Mouse (Mus musculus) liver, embryonic 12.5 days (tissue): Measurements from ENCODE around the gene Cdh20. TPM values are rescaled to one million over a fixed set of nuclear protein-coding genes. Genes with fewer than 3 reads are reported as not detected.

Experiments used
- ATAC-seq: fragments of 200-750 bp; cut with Nextera tagmentation; 2 replicates; pipeline ENCODE4 v1.8.0; 2017; ENCODE audit warnings: moderate number of reproducible peaks, mild to moderate bottlenecking, moderate library complexity
- H3K27ac ChIP-seq: fragments of 300-500 bp; sonication (generic); 2 replicates; pipeline ENCODE4 v1.5.1; 2016; ENCODE audit warnings: mild to moderate bottlenecking
- H3K27me3 ChIP-seq: fragments of 300-500 bp; sonication (generic); replicated peaks from 2 replicates; pipeline ENCODE4 v1.6.1; 2016; ENCODE audit warnings: mild to moderate bottlenecking, moderate library complexity
- H3K36me3 ChIP-seq: fragments of 300-500 bp; sonication (generic); 2 replicates; pipeline ENCODE4 v1.6.1; 2016; ENCODE audit warnings: mild to moderate bottlenecking, moderate library complexity
- H3K4me1 ChIP-seq: fragments of 300-500 bp; sonication (generic); 2 replicates; pipeline ENCODE4 v1.6.1; 2016
- H3K4me2 ChIP-seq: fragments of 300-500 bp; sonication (generic); 2 replicates; pipeline ENCODE4 v1.6.1; 2016; ENCODE audit warnings: mild to moderate bottlenecking, moderate library complexity
- H3K4me3 ChIP-seq: fragments of 300-500 bp; sonication (generic); 2 replicates; pipeline ENCODE4 v1.5.1; 2016; ENCODE audit warnings: mild to moderate bottlenecking, moderate library complexity
- H3K9ac ChIP-seq: fragments of 300-500 bp; sonication (generic); 2 replicates; pipeline ENCODE4 v1.6.1; 2016; ENCODE audit warnings: mild to moderate bottlenecking, moderate library complexity
- H3K9me3 ChIP-seq: fragments of 300-500 bp; sonication (generic); replicated peaks from 2 replicates; pipeline ENCODE4 v1.6.1; 2016; ENCODE audit warnings: mild to moderate bottlenecking, moderate library complexity
- WGBS: fragments of 180-500 bp; shearing (Covaris S2); methylation state at CpG from one replicate; pipeline ENCODE4 v1.1.7; 2016; ENCODE audit not compliant: insufficient replicate concordance; 5-methylcytosine and 5-hydroxymethylcytosine counted together
- polyA plus RNA-seq: library from polyadenylated mRNA; unstranded; fragments of >200 nt; fragmentation: Nextera tagmentation; extraction: Ambion mirVana; gene quantifications from 2 replicates; pipeline ENCODE4 v1.2.1, GENCODE M21; 2016

Cdh20 gene
- polyA plus RNA-seq, 1 experiment from 2014 or later, result not detected

GRCm38 (mm10) chr1:104817510-104817909, 49.2 kb downstream of the Cdh20 start:
- WGBS, result 71% methylated on average over 2 of the region's 2 CpGs
- H3K9me3 ChIP-seq, result no peaks in the 10 kb centered on the region

GRCm38 (mm10) chr1:104828106-104828505, 59.8 kb downstream of the Cdh20 start:
- Histone ChIP-seq H3K4me2 (no peak overlapping the region), H3K9ac (no peak overlapping the region), H3K27me3 (no peaks in the 10 kb centered on the region), H3K27ac (no peak overlapping the region), H3K4me3 (no peak overlapping the region), H3K9me3 (no peaks in the 10 kb centered on the region), H3K36me3 (no peaks in the 10 kb centered on the region), H3K4me1 (no peaks in the 10 kb centered on the region)
- 81% methylated on average over 2 of the region's 2 CpGs for WGBS
- ATAC-seq, result no peak

More at GRCm38 (mm10) chr1:104817510-104817909, 49.2 kb downstream of the Cdh20 start:
- H3K36me3 ChIP-seq, result no peaks in the 10 kb centered on the region
- H3K27ac ChIP-seq, result no peak overlapping the region
- no peak overlapping the region for H3K9ac ChIP-seq
- ATAC-seq, result no peak
- H3K4me1 ChIP-seq, result no peaks in the 10 kb centered on the region
- H3K4me2 ChIP-seq, result no peak overlapping the region
- no peak overlapping the region for H3K4me3 ChIP-seq
- no peaks in the 10 kb centered on the region for H3K27me3 ChIP-seq

- WGBS, result 45% methylated on average over 4 of the region's 4 CpGs
- no peak for ATAC-seq
- H3K9me3 ChIP-seq, result no peaks in the 10 kb centered on the region
- no peak overlapping the region for H3K4me2 ChIP-seq
- no peaks in the 10 kb centered on the region for H3K4me1 ChIP-seq
- no peak overlapping the region for H3K27ac ChIP-seq
- H3K27me3 ChIP-seq, result no peaks in the 10 kb centered on the region
- H3K4me3 ChIP-seq, result no peak overlapping the region
- no peaks in the 10 kb centered on the region for H3K36me3 ChIP-seq
- H3K9ac ChIP-seq, result no peak overlapping the region
Measured at GRCm38 (mm10) chr1:104838206-104838915, 70.0 kb downstream of the Cdh20 start.

- no peak overlapping the region for H3K4me3 ChIP-seq
- H3K27ac ChIP-seq, result no peak overlapping the region
- no peak overlapping the region for H3K9ac ChIP-seq
- no peak for ATAC-seq
- H3K36me3 ChIP-seq, result no peaks in the 10 kb centered on the region
- no peaks in the 10 kb centered on the region for H3K4me1 ChIP-seq
- no peaks in the 10 kb centered on the region for H3K27me3 ChIP-seq
- H3K9me3 ChIP-seq, result no peaks in the 10 kb centered on the region
- no peak overlapping the region for H3K4me2 ChIP-seq
Measured at GRCm38 (mm10) chr1:104839051-104839450, 70.7 kb downstream of the Cdh20 start.

GRCm38 (mm10) chr1:104848256-104848919, 80.1 kb downstream of the Cdh20 start:
- Histone ChIP-seq H3K9me3 (no peaks in the 10 kb centered on the region), H3K9ac (no peak overlapping the region), H3K27ac (no peak overlapping the region), H3K36me3 (no peaks in the 10 kb centered on the region), H3K4me3 (no peak overlapping the region), H3K4me1 (no peaks in the 10 kb centered on the region), H3K27me3 (no peaks in the 10 kb centered on the region), H3K4me2 (no peak overlapping the region)
- WGBS, result 44% methylated on average over 2 of the region's 2 CpGs
- no peak for ATAC-seq

GRCm38 (mm10) chr1:104848920-104849272, 80.6 kb downstream of the Cdh20 start:
- no peak for ATAC-seq
- no peaks in the 10 kb centered on the region for H3K27me3 ChIP-seq
- H3K36me3 ChIP-seq, result no peaks in the 10 kb centered on the region
- WGBS, result 62% methylated on average over 4 of the region's 4 CpGs
- no peak overlapping the region for H3K9ac ChIP-seq
- H3K9me3 ChIP-seq, result no peaks in the 10 kb centered on the region
- H3K4me1 ChIP-seq, result no peaks in the 10 kb centered on the region
- no peak overlapping the region for H3K27ac ChIP-seq
- H3K4me2 ChIP-seq, result no peak overlapping the region
- no peak overlapping the region for H3K4me3 ChIP-seq

GRCm38 (mm10) chr1:104877384-104877783, 109.1 kb downstream of the Cdh20 start:
- WGBS, result 89% methylated on average over 1 of the region's 1 CpGs
- H3K36me3 ChIP-seq, result no peaks in the 10 kb centered on the region
- H3K4me3 ChIP-seq, result no peak overlapping the region

GRCm38 (mm10) chr1:104901815-104902214, 133.5 kb downstream of the Cdh20 start:
- Histone ChIP-seq H3K27me3 (no peaks in the 10 kb centered on the region), H3K27ac (no peak overlapping the region), H3K36me3 (no peaks in the 10 kb centered on the region), H3K4me3 (no peak overlapping the region), H3K4me2 (no peak overlapping the region), H3K4me1 (no peaks in the 10 kb centered on the region), H3K9me3 (no peaks in the 10 kb centered on the region), H3K9ac (no peak overlapping the region)
- ATAC-seq, result no peak

More at GRCm38 (mm10) chr1:104877384-104877783, 109.1 kb downstream of the Cdh20 start:
- Histone ChIP-seq H3K4me2 (no peak overlapping the region), H3K4me1 (no peaks in the 10 kb centered on the region), H3K9me3 (no peaks in the 10 kb centered on the region), H3K27ac (no peak overlapping the region), H3K9ac (no peak overlapping the region), H3K27me3 (no peaks in the 10 kb centered on the region)
- ATAC-seq, result no peak

- WGBS, result 57% methylated on average over 5 of the region's 5 CpGs
- ATAC-seq, result no peak
- H3K27me3 ChIP-seq, result no peaks in the 10 kb centered on the region
- no peak overlapping the region for H3K9ac ChIP-seq
- no peaks in the 10 kb centered on the region for H3K4me1 ChIP-seq
- no peak overlapping the region for H3K27ac ChIP-seq
- no peak overlapping the region for H3K4me3 ChIP-seq
- H3K4me2 ChIP-seq, result no peak overlapping the region
- H3K36me3 ChIP-seq, result no peaks in the 10 kb centered on the region
- H3K9me3 ChIP-seq, result no peaks in the 10 kb centered on the region
Measured at GRCm38 (mm10) chr1:104903409-104903808, 135.1 kb downstream of the Cdh20 start.

GRCm38 (mm10) chr1:104912407-104912806, 144.1 kb downstream of the Cdh20 start:
- no peaks in the 10 kb centered on the region for H3K4me1 ChIP-seq
- WGBS, result 52% methylated on average over 3 of the region's 3 CpGs
- no peaks in the 10 kb centered on the region for H3K36me3 ChIP-seq
- no peaks in the 10 kb centered on the region for H3K9me3 ChIP-seq
- no peak for ATAC-seq
- H3K9ac ChIP-seq, result no peak overlapping the region
- H3K4me2 ChIP-seq, result no peak overlapping the region
- H3K27me3 ChIP-seq, result no peaks in the 10 kb centered on the region
- no peak overlapping the region for H3K4me3 ChIP-seq
- H3K27ac ChIP-seq, result no peak overlapping the region

- H3K36me3 ChIP-seq, result no peaks in the 10 kb centered on the region
- H3K9me3 ChIP-seq, result no peaks in the 10 kb centered on the region
- no peak overlapping the region for H3K4me2 ChIP-seq
- ATAC-seq, result no peak
- WGBS, result 63% methylated on average over 2 of the region's 2 CpGs
- no peaks in the 10 kb centered on the region for H3K27me3 ChIP-seq
- no peak overlapping the region for H3K9ac ChIP-seq
- H3K4me1 ChIP-seq, result no peaks in the 10 kb centered on the region
- no peak overlapping the region for H3K4me3 ChIP-seq
- no peak overlapping the region for H3K27ac ChIP-seq
Measured at GRCm38 (mm10) chr1:104916507-104916906, 148.2 kb downstream of the Cdh20 start.

- Histone ChIP-seq H3K4me3 (no peak overlapping the region), H3K27me3 (no peaks in the 10 kb centered on the region), H3K27ac (no peak overlapping the region), H3K9ac (no peak overlapping the region), H3K4me1 (no peaks in the 10 kb centered on the region), H3K4me2 (no peak overlapping the region), H3K36me3 (no peaks in the 10 kb centered on the region), H3K9me3 (no peaks in the 10 kb centered on the region)
- ATAC-seq, result no peak
- 44% methylated on average over 1 of the region's 1 CpGs for WGBS
Measured at GRCm38 (mm10) chr1:104917307-104917836, 149.0 kb downstream of the Cdh20 start.
